Mouse (Mus musculus) heart, adult 9 months (tissue): ENCODE measurements around the gene Xrcc1.
A peak's percentile ranks its signal among the peaks of the same experiment; 100 is the strongest.

Source experiments
- DNase-seq, 2 experiments: peaks; one replicate each; pipeline ENCODE4 v3.0.0; 2022; ENCODE audit warnings: low spot score in 2 of 2

Xrcc1 gene

GRCm38 (mm10) chr7:24528861-24529260 lies 17.2 kb upstream of the Xrcc1 start:
- DNase-seq: no peak

DNA sequence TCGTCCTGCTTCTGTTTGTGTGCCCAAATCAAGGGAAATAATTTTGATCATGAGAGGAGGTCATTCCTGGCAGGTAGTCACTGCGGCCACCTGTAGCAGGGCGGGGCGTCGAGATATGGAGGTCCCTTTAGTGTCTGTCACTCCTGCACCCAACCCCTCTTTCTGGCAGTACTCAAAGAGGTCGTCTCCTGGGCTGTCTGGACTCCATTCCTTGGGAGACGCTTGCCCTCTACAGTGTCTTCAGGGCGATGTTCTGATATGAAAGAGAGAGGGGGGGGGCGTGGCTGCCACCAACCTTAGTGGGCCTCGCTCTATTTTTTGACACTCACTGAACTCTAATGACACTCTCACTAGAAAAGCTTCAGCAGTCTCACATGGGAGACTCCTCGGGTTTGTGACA lies 16.5 kb upstream of the Xrcc1 start:
- no peak for DNase-seq

GRCm38 (mm10) chr7:24530062-24530931 lies 15.8 kb upstream of the Xrcc1 start, which contains the start of gene Irgq:
Gene Irgq (plus strand): TSS chr7:24530689.
- peak; percentile 98 to 99 for DNase-seq

DNA sequence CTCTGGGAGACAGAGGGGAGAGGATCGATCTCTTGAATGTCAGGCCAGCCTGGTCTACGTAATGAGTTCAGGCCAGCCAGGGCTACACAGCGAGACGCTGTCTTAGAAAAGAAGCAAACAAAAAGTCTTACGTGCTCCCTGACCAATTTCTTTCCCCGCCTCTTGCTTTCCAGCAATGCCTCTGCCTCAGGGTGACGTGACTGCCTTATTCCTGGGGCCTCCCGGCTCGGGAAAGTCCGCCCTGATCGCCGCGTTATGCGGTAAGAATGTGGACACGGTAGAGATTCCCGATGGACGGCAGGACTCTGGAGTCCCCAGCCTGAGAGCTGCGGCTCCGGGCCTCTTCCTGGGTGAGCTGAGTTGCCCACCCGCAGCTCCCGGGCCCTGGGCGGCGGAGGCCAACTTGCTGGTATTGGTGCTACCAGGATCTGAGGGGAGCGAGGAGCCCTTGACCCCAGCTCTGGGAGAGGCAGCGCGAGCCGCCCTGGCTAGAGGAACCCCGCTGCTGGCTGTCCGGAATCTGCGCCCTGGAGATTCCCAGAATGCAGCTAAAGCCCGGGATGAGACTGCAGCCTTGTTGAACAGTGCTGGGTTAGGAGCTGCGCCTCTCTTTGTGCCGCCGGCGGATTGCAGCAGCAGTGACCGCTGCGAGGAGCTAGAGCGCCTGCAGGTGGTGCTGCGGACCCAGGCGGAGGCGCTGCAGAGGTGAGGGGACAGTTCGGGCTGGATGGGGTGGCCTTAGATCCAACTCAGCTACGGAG lies 14.7 kb upstream of the Xrcc1 start:
- DNase-seq: peak; percentile 58 to 70

DNA sequence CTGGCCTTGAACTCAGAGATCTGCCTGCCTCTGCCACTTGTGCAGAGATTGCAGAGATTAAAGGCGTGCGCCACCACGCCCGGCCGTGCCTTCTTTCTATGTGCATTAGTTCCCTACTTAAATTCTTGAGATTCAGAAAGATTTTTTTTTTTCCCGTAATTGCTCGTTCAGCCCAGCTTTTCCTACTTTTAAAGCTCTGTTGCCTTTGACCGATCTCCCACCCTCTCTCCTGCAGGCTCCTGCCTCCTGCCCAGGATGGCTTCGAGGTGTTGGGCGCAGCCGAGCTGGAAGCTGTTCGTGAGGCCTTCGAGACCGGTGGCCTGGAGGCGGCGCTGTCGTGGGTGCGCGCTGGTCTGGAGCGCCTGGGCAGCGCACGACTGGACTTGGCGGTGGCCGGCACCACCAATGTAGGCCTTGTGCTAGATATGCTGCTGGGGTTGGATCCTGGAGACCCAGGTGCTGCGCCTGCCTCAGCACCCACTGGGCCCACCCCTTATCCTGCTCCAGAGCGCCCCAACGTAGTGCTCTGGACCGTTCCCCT lies 13.0 kb upstream of the Xrcc1 start:
- no peak for DNase-seq

- DNase-seq: no peak
These were observed 12.3 kb upstream of the Xrcc1 start for GRCm38 (mm10) chr7:24533806-24534205.

GRCm38 (mm10) chr7:24534301-24534700 lies 11.8 kb upstream of the Xrcc1 start:
- no peak for DNase-seq

GRCm38 (mm10) chr7:24537081-24537480 lies 9.0 kb upstream of the Xrcc1 start:
- no peak for DNase-seq

DNA sequence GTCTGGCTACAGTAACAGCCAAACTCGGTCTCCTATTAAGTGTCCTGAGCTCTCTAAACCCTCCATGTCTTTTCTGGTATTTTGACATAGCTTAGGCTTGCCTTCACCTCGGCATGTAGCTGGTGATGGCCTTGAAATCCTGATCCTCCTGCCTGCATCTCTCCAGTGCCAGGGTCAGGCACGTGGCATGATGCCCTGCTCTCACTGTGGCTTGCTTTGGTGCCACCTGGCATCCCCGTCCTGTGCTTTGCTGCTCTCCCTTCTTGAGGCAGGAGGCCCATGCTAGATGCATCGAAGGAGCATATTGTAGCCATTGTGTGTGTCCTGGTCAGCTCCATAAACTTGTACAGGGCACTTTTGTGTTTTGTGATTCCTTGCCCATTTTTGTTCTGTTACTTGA lies 8.5 kb upstream of the Xrcc1 start:
- no peak for DNase-seq

DNA sequence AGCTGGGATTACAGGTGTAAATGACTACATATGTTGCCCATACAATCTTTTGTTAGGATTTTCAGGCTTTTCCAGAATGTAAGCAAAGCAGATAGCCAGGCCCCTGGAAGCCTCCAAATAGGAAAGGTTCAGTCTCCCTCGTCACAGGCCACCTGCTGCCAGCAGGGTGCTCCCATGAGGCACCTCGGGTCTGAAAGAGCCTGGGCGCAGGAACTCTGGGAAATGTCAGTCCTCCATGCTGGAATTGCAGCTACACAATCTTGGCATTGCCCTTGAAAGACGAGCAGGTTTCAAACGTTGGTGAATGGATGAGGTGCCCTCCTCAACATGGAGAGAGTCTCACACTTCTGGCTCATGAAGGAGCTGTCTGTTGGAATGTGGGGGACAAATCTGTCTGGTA lies 7.9 kb upstream of the Xrcc1 start:
- DNase-seq: no peak

DNA sequence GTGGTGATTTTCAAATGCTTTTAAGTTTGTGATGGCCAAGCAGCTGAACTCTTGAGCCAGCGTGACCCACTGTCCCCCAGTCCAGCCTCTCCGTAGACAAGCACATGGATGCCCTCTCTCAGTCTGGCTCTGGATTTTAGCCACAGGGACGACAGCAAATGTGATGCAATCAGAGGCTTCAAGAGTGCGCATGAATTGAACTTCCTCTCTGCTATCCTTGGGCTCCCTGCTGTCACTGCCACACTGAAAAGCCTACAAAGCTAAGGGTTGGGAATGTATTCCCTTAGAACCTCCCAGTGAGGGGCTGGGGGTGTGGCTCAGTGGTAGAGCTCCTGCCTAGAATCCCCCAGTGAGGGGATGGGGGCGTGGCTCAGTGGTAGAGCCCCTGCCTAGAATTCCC lies 7.4 kb upstream of the Xrcc1 start:
- DNase-seq: no peak

GRCm38 (mm10) chr7:24539686-24540085 lies 6.4 kb upstream of the Xrcc1 start:
- no peak for DNase-seq

GRCm38 (mm10) chr7:24544506-24544905 lies 1.6 kb upstream of the Xrcc1 start:
- DNase-seq: no peak

- DNase-seq: peak; percentile 99 to 100
These were observed 723 bp downstream of the Xrcc1 start for GRCm38 (mm10) chr7:24546634-24547389.

DNA sequence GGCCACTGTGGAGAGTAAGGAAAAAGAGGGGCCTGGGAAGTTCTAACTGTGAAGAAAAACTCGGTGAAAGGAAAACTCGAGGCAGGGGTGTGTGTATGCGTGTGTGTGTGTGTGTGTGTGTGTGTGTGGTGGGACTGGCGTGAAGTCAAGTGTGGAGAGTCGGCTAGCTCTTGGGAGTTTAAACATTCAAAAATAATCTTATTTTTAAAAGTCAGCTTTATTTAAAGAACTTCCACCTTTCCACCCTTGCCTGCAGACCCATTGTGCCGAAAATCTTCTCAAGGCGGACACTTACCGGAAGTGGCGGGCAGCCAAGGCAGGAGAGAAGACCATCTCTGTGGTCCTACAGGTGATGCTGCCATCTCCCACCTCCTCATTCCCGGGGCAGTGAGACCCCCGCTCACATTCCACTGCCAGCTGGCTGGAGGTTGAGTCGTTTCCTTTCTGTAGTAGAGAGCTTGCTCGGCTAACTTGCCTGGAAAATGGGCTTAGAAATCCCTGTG lies 1.5 kb downstream of the Xrcc1 start:
- no peak for DNase-seq

- no peak for DNase-seq
These were observed 6.1 kb downstream of the Xrcc1 start for GRCm38 (mm10) chr7:24551985-24552759.

DNA sequence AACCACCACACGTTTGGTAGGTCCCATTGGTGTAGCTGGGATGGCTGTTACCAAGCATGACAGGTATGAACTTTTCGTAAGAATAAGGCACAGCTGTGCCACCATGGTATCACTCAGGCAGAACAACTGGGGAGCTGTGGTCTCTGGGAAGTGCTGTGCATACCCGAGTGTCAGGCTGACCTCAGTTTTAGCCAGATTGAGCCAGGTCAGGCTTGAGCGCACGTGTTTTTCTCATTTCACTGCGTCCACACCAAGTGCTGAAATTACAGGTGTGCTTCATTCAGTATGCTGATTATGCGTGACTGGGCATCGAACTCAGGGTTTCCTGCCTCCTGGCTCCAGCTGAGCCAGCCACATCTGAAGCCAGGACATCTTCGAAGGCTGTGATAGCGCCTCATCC lies 9.7 kb downstream of the Xrcc1 start:
- DNase-seq: no peak

DNA sequence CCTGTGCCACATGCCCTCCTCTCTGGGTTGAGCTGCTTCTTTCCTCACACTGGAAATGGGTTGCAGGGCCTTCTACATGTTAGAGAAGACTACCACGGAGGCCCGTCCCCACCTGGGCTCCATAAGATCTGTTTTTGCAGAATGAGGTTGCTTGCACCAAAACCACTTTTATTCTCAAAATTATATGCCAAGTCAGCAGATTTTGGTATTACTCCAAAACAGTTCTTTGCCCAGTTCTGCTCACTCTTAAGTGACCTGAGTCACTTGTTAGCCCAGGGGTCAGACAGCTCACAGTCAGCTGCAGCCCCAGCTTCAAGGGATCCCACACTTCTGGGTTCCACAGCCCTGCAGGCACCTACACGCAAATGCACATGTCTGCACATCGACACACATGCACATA lies 15.4 kb downstream of the Xrcc1 start:
- no peak for DNase-seq

GRCm38 (mm10) chr7:24563191-24563836 lies 17.2 kb downstream of the Xrcc1 start:
- no peak for DNase-seq

- no peak for DNase-seq
These were observed 17.7 kb downstream of the Xrcc1 start for GRCm38 (mm10) chr7:24563837-24564206.
